In the genomic region with DNA sequence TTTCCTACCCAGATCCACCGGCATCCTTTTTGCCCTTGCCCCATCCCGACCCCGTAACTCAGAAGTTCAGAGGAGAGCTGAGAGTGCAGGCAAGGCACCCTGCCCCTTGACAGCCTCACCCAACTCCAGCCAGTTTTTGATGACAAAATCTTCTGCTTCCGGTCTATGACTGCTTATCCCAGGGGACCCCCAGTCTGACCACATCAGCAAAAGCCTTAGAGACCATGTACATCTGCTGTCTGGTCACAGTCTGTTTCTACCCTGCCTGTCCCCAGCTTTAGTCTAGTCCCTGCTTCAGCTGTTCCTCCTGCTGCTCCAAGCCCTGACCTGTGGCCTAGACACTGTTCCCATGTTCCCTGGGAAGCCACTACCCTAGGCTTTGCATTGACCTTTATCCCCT, we compare ENCODE assay signal across 24 mouse cellular contexts. TPM values are rescaled to one million over a fixed set of nuclear protein-coding genes. Genes with fewer than 3 reads are reported as not detected.
DNase-seq lines count a peak whose midpoint lies in the region; ATAC-seq and TF ChIP-seq lines count a peak whose summit lies in the region.
"Had no signal": no experiment of that assay in that cellular context is flagged by ENCODE, and none has a peak within 500 bp of the region (broad histone marks: within the 10 kb centered on the region; RNA-seq: fewer than 3 reads in every experiment).

No protein-coding gene starts in this region.

- no peaks in the 10 kb centered on the region for H3K4me1 ChIP-seq in heart, embryonic 10.5 days
- peaks cover 27 to 40% of the 10 kb centered on the region in 2 experiments for H3K4me1 ChIP-seq in CH12.LX (ENCODE audit: control insufficient read depth in 1 of 2, insufficient read depth in 2 of 2)
- H3K4me1 ChIP-seq in stomach, postnatal 0 days (replicated peaks; ENCODE audit: control insufficient read depth, insufficient read depth): no peaks in the 10 kb centered on the region
- H3K4me1 ChIP-seq: lung, embryonic 15.5 days; neural tube, embryonic 13.5 days had no signal

- peak; percentile 39; the same call in 1 of the 2 replicates for TF ChIP-seq EP300 in CH12.LX (IDR thresholded peaks at IDR 0.05; ENCODE audit: low read length)
- no peak for TF ChIP-seq EP300 in stomach, postnatal 0 days (optimal IDR thresholded peaks at IDR 0.05)

- peak overlapping the region; percentile 88 for H3K4me2 ChIP-seq in CH12.LX (ENCODE audit: insufficient read depth, low read depth, poor library complexity, severe bottlenecking)
- H3K4me2 ChIP-seq in stomach, postnatal 0 days (replicated peaks; ENCODE audit: low read depth): no peak overlapping the region
- H3K4me2 ChIP-seq: embryonic facial prominence, embryonic 12.5 days; heart, embryonic 11.5 days; hindbrain, embryonic 14.5 days; liver, embryonic 15.5 days; lung, embryonic 15.5 days; midbrain, embryonic 11.5 days; neural tube, embryonic 13.5 days had no signal

- H3K9me3 ChIP-seq in heart, embryonic 10.5 days: no peaks in the 10 kb centered on the region
- no peaks in the 10 kb centered on the region for H3K9me3 ChIP-seq in CH12.LX (replicated peaks; ENCODE audit: low read length)
- no peaks in the 10 kb centered on the region for H3K9me3 ChIP-seq in stomach, postnatal 0 days (ENCODE audit: control insufficient read depth, low read length)
- H3K9me3 ChIP-seq: embryonic facial prominence, embryonic 12.5 days; liver, embryonic 15.5 days; lung, embryonic 15.5 days; neural tube, embryonic 13.5 days had no signal

- no peaks in the 10 kb centered on the region for H3K79me2 ChIP-seq in CH12.LX (replicated peaks; ENCODE audit: control insufficient read depth, extremely low read depth, insufficient read depth, poor library complexity, severe bottlenecking)

- no peak for TF ChIP-seq RAD21 in CH12.LX (IDR thresholded peaks at IDR 0.05; ENCODE audit: low read depth, low read length)

- dilution Hi-C loops in CH12.LX (cut with MboI; ENCODE audit: extremely low pct_ligation_motif_present, extremely low pct_unique_long_range_greater_than_20kb, low sequenced_read_pairs): no loop called here

- peaks cover 8% of the 10 kb centered on the region for H3K36me3 ChIP-seq in heart, embryonic 10.5 days
- peaks cover 5 to 16% of the 10 kb centered on the region in 2 experiments for H3K36me3 ChIP-seq in CH12.LX (replicated peaks in 1 of 2; ENCODE audit: control insufficient read depth in 1 of 2, insufficient read depth in 1 of 2, low read length in 1 of 2)
- 0 out of 2 replicates have a peak, but pooled peaks cover 3% of the 10 kb centered on the region for H3K36me3 ChIP-seq in stomach, postnatal 0 days (ENCODE audit: control insufficient read depth, insufficient read depth, low read length)
- H3K36me3 ChIP-seq: embryonic facial prominence, embryonic 12.5 days; lung, embryonic 15.5 days had no signal

- no peak for TF ChIP-seq POLR2A in CH12.LX (IDR thresholded peaks at IDR 0.05; ENCODE audit: low read depth, low read length)

- no peak for TF ChIP-seq CTCF in CH12.LX (conservative IDR thresholded peaks at IDR 0.05 in 1 of 2, IDR thresholded peaks at IDR 0.05 in 1 of 2; ENCODE audit: low read depth in 2 of 2, low read length in 2 of 2)
- TF ChIP-seq CTCF in stomach, postnatal 0 days (IDR thresholded peaks at IDR 0.05; ENCODE audit: low read depth): no peak

- intact Hi-C loops in heart, postnatal 25 days (cut with DNase I): no loop called here

- no peak overlapping the region for H3K27ac ChIP-seq in heart, embryonic 10.5 days
- no peak overlapping the region for H3K27ac ChIP-seq in CH12.LX (ENCODE audit: insufficient read depth, low read depth)
- H3K27ac ChIP-seq in stomach, postnatal 0 days (replicated peaks): no peak overlapping the region
- H3K27ac ChIP-seq: embryonic facial prominence, embryonic 12.5 days; hindbrain, embryonic 14.5 days; liver, embryonic 15.5 days; lung, embryonic 15.5 days; neural tube, embryonic 13.5 days had no signal

- peak; percentile 62 for DNase-seq in heart, embryonic 10.5 days (ENCODE audit: low spot score)
- DNase-seq in heart, postnatal 25 days (ENCODE audit: low spot score): no peak
- peak; percentile 24 to 33 for DNase-seq in B cell, adult 2 months
- DNase-seq in CH12.LX (ENCODE audit: extremely low read depth): peak; percentile 77
- peak; percentile 11 for DNase-seq in stomach, postnatal 0 days (ENCODE audit: low spot score)
- no peak for DNase-seq in frontal cortex, postnatal 36 days (ENCODE audit: low spot score in 2 of 2)
- DNase-seq: adrenal gland, adult 8-10 months; cerebellum, adult 11 months; cerebellum, adult 9-11 months; embryo, embryonic 11 days; gastrocnemius, postnatal 14 days; kidney, adult 18-20 months; kidney, postnatal 4 days; layer of hippocampus, postnatal 36 days; liver; lung, postnatal 36 days had no signal

- no peak for ATAC-seq in stomach, postnatal 0 days (ENCODE audit: low FRiP score, low TSS enrichment)
- ATAC-seq: midbrain, embryonic 16.5 days had no signal

- no peaks in the 10 kb centered on the region for H3K27me3 ChIP-seq in heart, embryonic 10.5 days (ENCODE audit: insufficient read depth, poor library complexity, severe bottlenecking)
- no peaks in the 10 kb centered on the region for H3K27me3 ChIP-seq in CH12.LX (replicated peaks)
- no peaks in the 10 kb centered on the region for H3K27me3 ChIP-seq in stomach, postnatal 0 days (ENCODE audit: control insufficient read depth, insufficient read depth, low read length)
- H3K27me3 ChIP-seq: embryonic facial prominence, embryonic 12.5 days; lung, embryonic 15.5 days; neural tube, embryonic 13.5 days had no signal

- H3K9ac ChIP-seq in CH12.LX (ENCODE audit: insufficient read depth, low read depth): no peak overlapping the region
- H3K9ac ChIP-seq in stomach, postnatal 0 days (ENCODE audit: low read length): no peak overlapping the region
- H3K9ac ChIP-seq: embryonic facial prominence, embryonic 12.5 days; hindbrain, embryonic 14.5 days; liver, embryonic 15.5 days; lung, embryonic 15.5 days; neural tube, embryonic 13.5 days had no signal

- H3K4me3 ChIP-seq in heart, embryonic 10.5 days: no peak overlapping the region
- no peak overlapping the region for H3K4me3 ChIP-seq in CH12.LX (replicated peaks in 1 of 3; ENCODE audit: low read depth in 2 of 3, low read length in 2 of 3, poor library complexity in 1 of 3)
- no peak overlapping the region for H3K4me3 ChIP-seq in stomach, postnatal 0 days (ENCODE audit: low read depth, low read length)
- H3K4me3 ChIP-seq: embryonic facial prominence, embryonic 12.5 days; liver, embryonic 15.5 days; lung, embryonic 15.5 days; neural tube, embryonic 13.5 days had no signal

- 77% methylated on average over 4 of the region's 4 CpGs for WGBS in heart, embryonic 10.5 days
- 65% methylated on average over 4 of the region's 4 CpGs for WGBS in stomach, postnatal 0 days

- in situ Hi-C loops in CH12.LX (cut with MboI; ENCODE audit: low pct_ligation_motif_present, low pct_unique_long_range_greater_than_20kb, low sequenced_read_pairs): no loop called here

TF ChIP-seq in CH12.LX, 34 proteins besides CTCF, POLR2A, EP300 and RAD21:
- TF ChIP-seq MXI1 (IDR thresholded peaks at IDR 0.05; ENCODE audit: low read depth, low read length): no peak
- no peak for TF ChIP-seq ZNF384 (IDR thresholded peaks at IDR 0.05; ENCODE audit: low read depth, low read length)
- TF ChIP-seq ELF1 (IDR thresholded peaks at IDR 0.05; ENCODE audit: low read depth, low read length): peak; percentile 54
- no peak for TF ChIP-seq SMC3 (IDR thresholded peaks at IDR 0.05; ENCODE audit: low read depth, low read length)
- peak; percentile 29; the same call in 1 of the 2 replicates for TF ChIP-seq BHLHE40 (IDR thresholded peaks at IDR 0.05; ENCODE audit: low read depth, low read length)
- TF ChIP-seq USF2 (conservative IDR thresholded peaks at IDR 0.05; ENCODE audit: low read depth, low read length): no peak
- peak; percentile 8; the same call in 1 of the 2 replicates for TF ChIP-seq MAZ (IDR thresholded peaks at IDR 0.05; ENCODE audit: low read depth, low read length)
- TF ChIP-seq E2F4 (IDR thresholded peaks at IDR 0.05; ENCODE audit: insufficient replicate concordance, low read depth, low read length): no peak
- TF ChIP-seq TBP (conservative IDR thresholded peaks at IDR 0.05; ENCODE audit: low read depth, low read length): no peak
- 0 out of 2 replicates have a peak, but pooled peaks have one; percentile 30 for TF ChIP-seq MAFK (IDR thresholded peaks at IDR 0.05; ENCODE audit: insufficient replicate concordance, low read length)
- TF ChIP-seq NELFE (IDR thresholded peaks at IDR 0.05; ENCODE audit: low read depth, low read length): no peak
- TF ChIP-seq RCOR1 (conservative IDR thresholded peaks at IDR 0.05; ENCODE audit: low read depth, low read length): no peak
- TF ChIP-seq MAX (IDR thresholded peaks at IDR 0.05; ENCODE audit: low read length): no peak
- TF ChIP-seq MYC (IDR thresholded peaks at IDR 0.05; ENCODE audit: low read depth, low read length): no peak
- peak; percentile 74 for TF ChIP-seq ETS1 (conservative IDR thresholded peaks at IDR 0.05; ENCODE audit: low read depth, low read length)
- TF ChIP-seq SIN3A (IDR thresholded peaks at IDR 0.05; ENCODE audit: low read length): peak; percentile 69; the same call in 1 of the 2 replicates
- TF ChIP-seq CHD2 (IDR thresholded peaks at IDR 0.05; ENCODE audit: low read length): no peak; the same call in 1 of the 2 replicates
- no peak for TF ChIP-seq NRF1 (IDR thresholded peaks at IDR 0.05; ENCODE audit: low read depth, low read length)
- TF ChIP-seq JUND (conservative IDR thresholded peaks at IDR 0.05; ENCODE audit: low read depth, low read length): no peak
- peak; percentile 71; the same call in 1 of the 2 replicates for TF ChIP-seq TCF12 (IDR thresholded peaks at IDR 0.05; ENCODE audit: low read depth, low read length)
- no peak for TF ChIP-seq KAT2A (IDR thresholded peaks at IDR 0.05; ENCODE audit: insufficient replicate concordance, low read length)
- peak; percentile 68 for TF ChIP-seq IRF4 (IDR thresholded peaks at IDR 0.05; ENCODE audit: low read depth, low read length)
- peak; percentile 51 for TF ChIP-seq MEF2A (IDR thresholded peaks at IDR 0.05; ENCODE audit: borderline replicate concordance, low read depth, low read length)
- no peak for TF ChIP-seq GABPA (IDR thresholded peaks at IDR 0.05; ENCODE audit: insufficient replicate concordance, low read depth, low read length)
- TF ChIP-seq ZC3H11A (IDR thresholded peaks at IDR 0.05; ENCODE audit: low read depth, low read length): no peak

RNA-seq across cellular contexts. Expression of gene Insig1, which starts 11.1 kb away (rescaled TPM):
- 38.7 and 39.6 TPM in 2 replicates for polyA plus RNA-seq in heart, embryonic 10.5 days (2016; fragmentation: Nextera tagmentation; extraction: Ambion mirVana)
- total RNA-seq in heart, postnatal 25 days (2021): 10 to 100 TPM; 13.8 to 15.0 TPM
- total RNA-seq in CH12.LX (2012; rRNA removed) (79.4 and 86.8 TPM in 2 replicates), CH12.LX (2014; rRNA removed) (162 and 217 TPM in 2 replicates)
- polyA plus RNA-seq in CH12.LX (2012; ENCODE audit: insufficient read length, low read depth): 92.3 and 96.9 TPM in 2 replicates
- polyA plus RNA-seq in stomach, postnatal 0 days (2015; fragmentation: Nextera tagmentation; extraction: Ambion mirVana): 62.3 and 67.7 TPM in 2 replicates

Comparison
In these comparisons a context has a peak if more than half of its experiments do, and no peak if none do; other contexts are left out.
1. DNase-seq: peak in heart, embryonic 10.5 days (single experiment), B cell, adult 2 months (2 of 2), CH12.LX (single experiment) and stomach, postnatal 0 days (single experiment); none in heart, postnatal 25 days (single experiment) and frontal cortex, postnatal 36 days (0 of 2).